Mouse (Mus musculus) liver, embryonic 12.5 days (tissue): ENCODE data around the gene Nop53. TPM values are rescaled to one million over a fixed set of nuclear protein-coding genes. Genes with fewer than 3 reads are reported as not detected.
"Not testable (repeated sequence)": the region's sequence is repeated elsewhere in the genome, so short reads cannot be mapped to it uniquely, and the experiment has no call there.

Experiments
- ATAC-seq: fragments of 200-750 bp; cut with Nextera tagmentation; 2 replicates; pipeline ENCODE4 v1.8.0; 2017; ENCODE audit warnings: moderate number of reproducible peaks, mild to moderate bottlenecking, moderate library complexity
- H3K27ac ChIP-seq: fragments of 300-500 bp; sonication (generic); 2 replicates; pipeline ENCODE4 v1.5.1; 2016; ENCODE audit warnings: mild to moderate bottlenecking
- H3K27me3 ChIP-seq: fragments of 300-500 bp; sonication (generic); replicated peaks from 2 replicates; pipeline ENCODE4 v1.6.1; 2016; ENCODE audit warnings: mild to moderate bottlenecking, moderate library complexity
- H3K36me3 ChIP-seq: fragments of 300-500 bp; sonication (generic); 2 replicates; pipeline ENCODE4 v1.6.1; 2016; ENCODE audit warnings: mild to moderate bottlenecking, moderate library complexity
- H3K4me1 ChIP-seq: fragments of 300-500 bp; sonication (generic); 2 replicates; pipeline ENCODE4 v1.6.1; 2016
- H3K4me2 ChIP-seq: fragments of 300-500 bp; sonication (generic); 2 replicates; pipeline ENCODE4 v1.6.1; 2016; ENCODE audit warnings: mild to moderate bottlenecking, moderate library complexity
- H3K4me3 ChIP-seq: fragments of 300-500 bp; sonication (generic); 2 replicates; pipeline ENCODE4 v1.5.1; 2016; ENCODE audit warnings: mild to moderate bottlenecking, moderate library complexity
- H3K9ac ChIP-seq: fragments of 300-500 bp; sonication (generic); 2 replicates; pipeline ENCODE4 v1.6.1; 2016; ENCODE audit warnings: mild to moderate bottlenecking, moderate library complexity
- H3K9me3 ChIP-seq: fragments of 300-500 bp; sonication (generic); replicated peaks from 2 replicates; pipeline ENCODE4 v1.6.1; 2016; ENCODE audit warnings: mild to moderate bottlenecking, moderate library complexity
- WGBS: fragments of 180-500 bp; shearing (Covaris S2); methylation state at CpG from one replicate; pipeline ENCODE4 v1.1.7; 2016; ENCODE audit not compliant: insufficient replicate concordance; 5-methylcytosine and 5-hydroxymethylcytosine counted together
- polyA plus RNA-seq: library from polyadenylated mRNA; unstranded; fragments of >200 nt; fragmentation: Nextera tagmentation; extraction: Ambion mirVana; gene quantifications from 2 replicates; pipeline ENCODE4 v1.2.1, GENCODE M21; 2016

The Nop53 gene
- polyA plus RNA-seq, 1 experiment from 2014 or later, result 130 TPM

GRCm38 (mm10) chr7:15916134-15916723 lies 29.6 kb downstream of the Nop53 start:
- H3K27ac ChIP-seq, result no peak overlapping the region
- no peak for ATAC-seq
- no peaks in the 10 kb centered on the region for H3K9me3 ChIP-seq
- H3K4me1 ChIP-seq, result peaks cover 30% of the 10 kb centered on the region
- no peaks in the 10 kb centered on the region for H3K27me3 ChIP-seq
- H3K4me2 ChIP-seq, result no peak overlapping the region
- no peak overlapping the region for H3K4me3 ChIP-seq
- peaks cover 44% of the 10 kb centered on the region for H3K36me3 ChIP-seq
- 71% methylated on average over 3 of the region's 3 CpGs for WGBS
- no peak overlapping the region for H3K9ac ChIP-seq

GRCm38 (mm10) chr7:15915695-15916094 lies 30.2 kb downstream of the Nop53 start:
- H3K4me2 ChIP-seq, H3K27me3 ChIP-seq, H3K9me3 ChIP-seq, H3K9ac ChIP-seq, H3K4me3 ChIP-seq, ATAC-seq, H3K27ac ChIP-seq: not testable (repeated sequence)
- WGBS, result 81% methylated on average over 4 of the region's 4 CpGs
- peaks cover 44% of the 10 kb centered on the region for H3K36me3 ChIP-seq
- peaks cover 25% of the 10 kb centered on the region for H3K4me1 ChIP-seq

DNA sequence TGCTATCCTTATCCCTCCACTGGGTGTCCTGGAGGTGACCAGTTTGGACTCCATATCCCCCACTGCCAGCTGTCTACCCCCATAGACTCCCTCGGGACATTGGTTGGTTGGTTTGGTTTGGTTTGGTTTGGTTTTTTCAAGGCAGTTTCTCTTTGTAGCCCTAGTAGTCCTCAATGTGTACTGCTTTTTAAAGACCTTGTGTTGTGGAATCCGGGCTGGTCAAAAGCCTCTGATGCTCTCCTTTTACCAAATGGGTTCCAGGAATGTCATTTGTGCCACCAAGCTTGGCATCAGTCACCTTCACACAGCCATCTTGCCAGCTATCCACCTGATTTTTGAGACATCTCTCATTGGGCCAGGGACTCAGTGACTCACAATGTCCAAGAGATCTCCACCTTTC lies 31.1 kb downstream of the Nop53 start:
- H3K36me3 ChIP-seq, result peaks cover 34% of the 10 kb centered on the region
- no peak overlapping the region for H3K9ac ChIP-seq
- H3K27me3 ChIP-seq, result no peaks in the 10 kb centered on the region
- WGBS, result 65% methylated on average over 2 of the region's 2 CpGs
- ATAC-seq, result no peak
- H3K4me2 ChIP-seq, result no peak overlapping the region
- H3K9me3 ChIP-seq, result no peaks in the 10 kb centered on the region
- no peak overlapping the region for H3K27ac ChIP-seq
- no peak overlapping the region for H3K4me3 ChIP-seq
- H3K4me1 ChIP-seq, result peaks cover 15% of the 10 kb centered on the region

- Histone ChIP-seq H3K9ac (no peak overlapping the region), H3K9me3 (no peaks in the 10 kb centered on the region), H3K4me1 (peaks cover 10% of the 10 kb centered on the region), H3K4me3 (no peak overlapping the region), H3K4me2 (no peak overlapping the region), H3K27me3 (no peaks in the 10 kb centered on the region), H3K36me3 (peaks cover 29% of the 10 kb centered on the region), H3K27ac (no peak overlapping the region)
- 39% methylated on average over 2 of the region's 2 CpGs for WGBS
- ATAC-seq, result no peak
Measured at GRCm38 (mm10) chr7:15914252-15914651, 31.6 kb downstream of the Nop53 start.

DNA sequence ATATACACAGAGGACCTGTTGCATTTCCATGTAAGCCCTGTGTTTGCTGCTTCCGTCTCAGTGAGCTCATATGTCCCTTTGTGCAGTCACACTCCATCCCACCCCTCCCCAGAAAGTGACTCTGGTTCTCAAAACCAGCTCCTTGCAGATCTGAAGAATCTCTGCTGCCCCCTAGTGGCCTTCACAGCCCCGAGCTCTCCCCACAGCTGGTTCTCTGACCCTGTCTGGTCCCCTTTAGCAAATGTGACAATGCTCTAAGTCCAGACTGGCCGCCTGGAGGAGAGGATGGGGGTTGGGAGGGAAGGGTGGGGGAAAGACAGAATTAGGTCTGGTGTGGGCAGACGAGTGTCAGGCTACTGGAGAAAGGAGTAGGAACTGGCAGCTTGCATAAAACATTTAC lies 33.7 kb downstream of the Nop53 start:
- no peaks in the 10 kb centered on the region; the same call in 1 of the 2 replicates for H3K4me1 ChIP-seq
- H3K9me3 ChIP-seq, result no peaks in the 10 kb centered on the region
- H3K9ac ChIP-seq, result no peak overlapping the region
- peaks cover 6% of the 10 kb centered on the region for H3K27me3 ChIP-seq
- H3K27ac ChIP-seq, result no peak overlapping the region
- no peak overlapping the region for H3K4me3 ChIP-seq
- WGBS, result 4% methylated on average over 4 of the region's 4 CpGs
- ATAC-seq, result 0 out of 2 replicates have a peak, but pooled peaks have one; percentile 44
- peaks cover 11% of the 10 kb centered on the region for H3K36me3 ChIP-seq
- no peak overlapping the region for H3K4me2 ChIP-seq

- H3K9me3 ChIP-seq, result no peaks in the 10 kb centered on the region
- WGBS, result 60% methylated on average over 5 of the region's 5 CpGs
- no peak for ATAC-seq
Measured at GRCm38 (mm10) chr7:15910521-15910920, 35.4 kb downstream of the Nop53 start.

DNA sequence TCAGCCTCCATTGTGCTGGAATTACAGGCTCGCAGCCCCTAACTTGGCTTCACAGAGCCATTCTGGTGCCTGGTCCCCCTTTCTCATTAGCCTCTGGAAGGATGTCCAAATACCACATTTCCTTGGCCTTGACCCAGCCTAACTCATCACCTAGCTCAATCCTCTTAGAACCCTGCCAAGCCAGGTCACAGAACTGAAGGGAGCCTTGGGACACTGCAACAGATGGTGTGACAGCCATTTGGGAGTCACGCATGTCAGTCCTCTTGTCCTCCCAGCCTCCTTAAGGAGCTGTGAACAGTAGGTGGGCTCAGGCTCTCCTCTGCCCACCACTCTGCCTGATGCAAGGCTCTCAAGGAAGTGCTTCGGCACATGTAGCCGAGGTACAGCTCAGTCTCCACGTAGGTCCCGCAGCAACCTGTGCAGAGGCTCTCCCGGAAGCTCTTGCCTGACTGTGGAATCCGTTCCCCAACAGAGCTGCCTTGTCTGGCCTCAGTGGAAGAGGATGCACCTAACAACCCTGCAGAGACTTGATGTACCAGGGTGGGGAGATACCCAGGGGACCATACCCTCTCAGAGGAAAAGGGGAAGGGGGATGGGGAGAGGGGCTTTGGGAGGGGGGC lies 37.8 kb downstream of the Nop53 start:
- Histone ChIP-seq H3K4me1 (no peaks in the 10 kb centered on the region; the same call in 1 of the 2 replicates), H3K27me3 (peaks cover 6% of the 10 kb centered on the region), H3K9ac (no peak overlapping the region), H3K36me3 (no peaks in the 10 kb centered on the region), H3K9me3 (no peaks in the 10 kb centered on the region), H3K4me2 (no peak overlapping the region), H3K27ac (no peak overlapping the region), H3K4me3 (no peak overlapping the region)
- 60% methylated on average over 8 of the region's 8 CpGs for WGBS
- ATAC-seq, result no peak

More at GRCm38 (mm10) chr7:15910521-15910920, 35.4 kb downstream of the Nop53 start:
- no peak overlapping the region for H3K9ac ChIP-seq
- no peaks in the 10 kb centered on the region for H3K36me3 ChIP-seq
- H3K4me3 ChIP-seq, result no peak overlapping the region
- no peaks in the 10 kb centered on the region; the same call in 1 of the 2 replicates for H3K4me1 ChIP-seq
- no peak overlapping the region for H3K27ac ChIP-seq
- no peak overlapping the region for H3K4me2 ChIP-seq
- H3K27me3 ChIP-seq, result peaks cover 6% of the 10 kb centered on the region

- no peaks in the 10 kb centered on the region for H3K36me3 ChIP-seq
- H3K4me1 ChIP-seq, result no peaks in the 10 kb centered on the region
- H3K4me2 ChIP-seq, result no peak overlapping the region
- no peak overlapping the region for H3K4me3 ChIP-seq
- peaks cover 6% of the 10 kb centered on the region for H3K27me3 ChIP-seq
- H3K27ac ChIP-seq, result no peak overlapping the region
- 41% methylated on average over 1 of the region's 1 CpGs for WGBS
- H3K9me3 ChIP-seq, result no peaks in the 10 kb centered on the region
- ATAC-seq, result no peak
- no peak overlapping the region for H3K9ac ChIP-seq
Measured at GRCm38 (mm10) chr7:15906602-15907001, 39.3 kb downstream of the Nop53 start.

DNA sequence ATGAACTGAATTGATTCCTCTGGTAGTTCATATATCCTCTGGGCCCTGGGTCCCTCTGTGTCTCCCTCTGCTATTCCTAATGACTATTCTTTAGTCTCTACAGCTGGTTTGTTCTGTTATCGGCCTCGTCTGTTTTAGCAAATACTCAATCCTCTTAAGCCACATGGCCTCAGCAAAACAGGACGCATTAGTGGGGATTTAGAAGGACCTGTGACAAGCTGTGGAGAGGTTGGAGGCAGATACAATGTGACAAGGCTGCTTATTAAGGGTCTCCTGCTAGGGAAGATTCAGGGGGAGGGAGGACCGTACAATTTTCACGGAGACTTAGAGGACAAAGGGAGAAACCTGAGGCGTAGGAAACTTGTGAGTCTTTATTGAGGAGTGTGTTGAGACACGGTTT lies 40.0 kb downstream of the Nop53 start:
- Histone ChIP-seq H3K4me1 (no peaks in the 10 kb centered on the region), H3K36me3 (no peaks in the 10 kb centered on the region), H3K9ac (no peak overlapping the region), H3K27me3 (peaks cover 6% of the 10 kb centered on the region), H3K4me3 (no peak overlapping the region), H3K4me2 (no peak overlapping the region), H3K9me3 (no peaks in the 10 kb centered on the region), H3K27ac (no peak overlapping the region)
- ATAC-seq, result no peak
- 62% methylated on average over 7 of the region's 7 CpGs for WGBS

DNA sequence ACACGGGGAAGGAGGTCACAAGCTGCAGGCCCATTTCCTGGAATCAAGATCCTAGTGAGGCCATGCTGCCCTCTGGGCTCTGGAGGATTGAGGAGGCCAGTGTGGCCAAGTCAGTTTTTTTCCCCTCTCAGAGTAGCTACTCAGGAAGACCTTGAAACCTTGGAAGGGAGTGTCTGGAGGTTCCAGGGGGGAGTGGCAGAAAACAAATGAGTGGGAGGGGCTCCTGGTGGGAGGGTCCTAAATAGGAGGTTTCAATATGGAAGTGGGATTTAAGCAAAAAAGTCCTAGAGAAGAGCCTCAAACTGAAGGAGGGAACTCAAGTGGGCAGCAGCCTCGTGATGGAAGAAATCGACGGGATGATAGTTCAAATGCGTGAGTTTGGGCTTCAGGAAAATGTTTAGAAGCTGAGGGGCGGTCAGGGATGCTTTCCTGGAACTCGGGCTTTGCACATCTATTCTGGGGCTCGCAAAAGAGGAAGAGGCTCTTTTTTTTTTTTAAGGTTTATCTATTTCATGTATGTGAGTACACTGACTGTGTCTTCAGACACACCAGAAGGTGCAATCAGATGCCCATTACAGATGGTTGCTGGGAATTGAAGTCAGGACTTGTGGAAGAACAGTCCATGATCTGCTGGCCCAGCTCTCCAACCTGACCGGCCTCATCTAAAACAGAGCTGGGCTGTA lies 44.4 kb downstream of the Nop53 start:
- no peaks in the 10 kb centered on the region for H3K27me3 ChIP-seq

DNA sequence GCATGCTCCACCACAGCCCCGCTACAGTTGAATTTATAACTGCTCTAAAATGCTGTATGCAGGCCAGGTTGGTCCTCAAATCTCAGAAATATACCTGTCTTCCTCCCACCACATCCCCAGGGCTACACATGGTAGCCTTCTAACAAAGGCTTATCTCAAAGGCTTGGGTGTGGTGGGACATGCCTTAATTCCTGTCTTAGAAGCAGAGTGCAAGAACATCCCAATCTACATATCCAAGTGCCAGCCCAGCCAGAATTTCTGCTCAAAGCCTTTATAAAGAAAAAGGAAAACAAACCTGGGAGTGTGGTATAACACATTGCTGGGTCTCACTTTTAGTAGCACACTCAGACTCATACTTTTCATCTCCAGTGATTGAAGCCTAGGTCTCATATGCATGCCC lies 51.6 kb downstream of the Nop53 start:
- Histone ChIP-seq H3K4me2 (no peak overlapping the region), H3K36me3 (no peaks in the 10 kb centered on the region), H3K27me3 (no peaks in the 10 kb centered on the region), H3K27ac (no peak overlapping the region), H3K4me1 (no peaks in the 10 kb centered on the region), H3K4me3 (no peak overlapping the region), H3K9me3 (no peaks in the 10 kb centered on the region), H3K9ac (no peak overlapping the region)
- 37% methylated on average over 1 of the region's 1 CpGs for WGBS
- ATAC-seq, result no peak

More for the DNA sequence above, 44.4 kb downstream of the Nop53 start:
- no peaks in the 10 kb centered on the region for H3K4me1 ChIP-seq
- 53% methylated on average over 9 of the region's 9 CpGs for WGBS
- no peaks in the 10 kb centered on the region for H3K36me3 ChIP-seq
- H3K9me3 ChIP-seq, result no peaks in the 10 kb centered on the region
- H3K4me2 ChIP-seq, result no peak overlapping the region
- no peak overlapping the region for H3K4me3 ChIP-seq
- no peak overlapping the region for H3K9ac ChIP-seq
- no peak for ATAC-seq
- H3K27ac ChIP-seq, result no peak overlapping the region
